Mouse (Mus musculus): ENCODE measurements at regions not wholly inside any gene's neighbourhood (a gene's known extent, or its start where the extent isn't known, plus 50 kb on each side); places are given as distances from the start of the nearest gene placed in this dataset.
A peak's percentile ranks its signal among the peaks of the same experiment; 100 is the strongest.

DNA sequence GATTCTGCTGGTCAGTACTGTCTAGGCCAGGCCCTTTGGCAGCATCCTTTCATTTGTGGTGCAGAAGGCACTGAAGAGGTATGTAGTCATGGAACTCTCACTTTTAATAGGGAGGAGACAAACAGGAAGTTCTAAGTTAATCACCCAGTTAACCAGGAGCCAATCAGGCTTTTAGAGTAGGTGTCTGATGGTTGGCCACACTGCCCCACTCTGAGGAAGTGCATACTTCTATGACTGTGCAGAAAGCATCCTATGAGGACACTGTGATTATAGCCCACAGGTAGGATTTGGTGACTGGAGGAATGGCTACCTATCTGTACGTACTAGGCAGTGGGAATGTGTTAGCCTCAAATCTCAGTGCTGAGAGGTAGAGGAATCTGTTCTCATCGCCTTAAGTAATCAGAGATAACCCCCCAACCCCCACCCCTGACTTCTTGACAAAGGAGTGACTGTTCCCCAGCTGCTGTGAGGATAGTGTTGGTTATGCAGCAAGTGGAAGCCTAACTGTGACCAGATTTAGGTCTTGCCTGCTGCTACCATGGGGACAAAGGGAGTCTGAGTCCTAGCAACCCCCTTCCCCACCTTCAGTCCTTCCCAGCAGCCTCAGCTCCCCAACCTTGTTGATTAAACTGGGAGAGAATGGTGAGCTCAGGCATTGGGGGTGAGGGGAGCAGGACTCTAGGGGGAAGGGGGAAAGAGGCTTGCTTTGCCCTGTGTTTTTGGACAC is 103.3 kb upstream of the Rapgef5 start:
- 0 out of 4 replicates have a peak, but pooled peaks have one; percentile 8 to 33 for ATAC-seq (replicated peaks in 1 of 2; ENCODE audit: insufficient read depth in 1 of 2, low FRiP score in 2 of 2, low TSS enrichment in 1 of 2, low read depth in 1 of 2, poor library complexity in 2 of 2, severe bottlenecking in 2 of 2)

DNA sequence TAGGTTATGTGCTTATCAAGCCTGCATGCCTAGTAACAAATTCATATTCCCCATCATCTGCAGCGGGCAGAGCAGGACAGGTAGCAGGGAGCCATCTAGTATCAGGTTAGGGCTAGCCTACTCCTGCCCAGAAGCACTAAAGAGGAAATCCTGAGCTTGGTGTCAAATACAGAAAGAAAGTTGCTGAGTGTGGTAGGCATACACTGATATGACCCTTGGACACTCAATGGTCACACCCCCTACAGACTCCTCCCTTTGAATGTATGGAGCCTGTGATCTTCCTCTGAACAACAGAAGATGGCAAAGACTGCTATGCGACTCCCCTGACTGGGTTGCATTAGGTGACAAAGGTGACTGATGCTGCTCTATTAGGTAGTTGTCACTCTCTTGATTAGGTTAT is 102.3 kb upstream of the Rapgef5 start:
- no peak for ATAC-seq (replicated peaks in 1 of 2; ENCODE audit: insufficient read depth in 1 of 2, low FRiP score in 2 of 2, low TSS enrichment in 1 of 2, low read depth in 1 of 2, poor library complexity in 2 of 2, severe bottlenecking in 2 of 2)

DNA sequence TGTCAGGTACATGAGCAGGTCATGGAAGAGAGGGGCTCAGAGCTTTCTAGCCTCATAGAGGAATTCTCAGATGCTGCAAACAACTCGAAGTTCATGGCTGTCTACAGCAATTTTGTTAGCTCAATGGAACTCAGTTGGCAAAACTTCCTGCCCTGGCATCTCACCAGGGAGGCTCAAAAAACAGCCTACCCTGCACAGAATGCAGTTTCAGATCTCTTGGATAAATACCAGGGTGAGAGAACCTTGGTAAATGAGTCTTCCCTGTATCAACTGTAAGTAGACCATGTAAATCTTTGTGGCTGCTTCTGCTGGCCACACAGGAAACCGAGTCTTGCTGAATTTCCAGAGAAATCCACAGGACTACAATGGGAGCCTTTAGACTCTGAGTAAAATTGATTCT is 101.1 kb upstream of the Rapgef5 start:
- no peak for ATAC-seq (replicated peaks in 1 of 2; ENCODE audit: insufficient read depth in 1 of 2, low FRiP score in 2 of 2, low TSS enrichment in 1 of 2, low read depth in 1 of 2, poor library complexity in 2 of 2, severe bottlenecking in 2 of 2)

DNA sequence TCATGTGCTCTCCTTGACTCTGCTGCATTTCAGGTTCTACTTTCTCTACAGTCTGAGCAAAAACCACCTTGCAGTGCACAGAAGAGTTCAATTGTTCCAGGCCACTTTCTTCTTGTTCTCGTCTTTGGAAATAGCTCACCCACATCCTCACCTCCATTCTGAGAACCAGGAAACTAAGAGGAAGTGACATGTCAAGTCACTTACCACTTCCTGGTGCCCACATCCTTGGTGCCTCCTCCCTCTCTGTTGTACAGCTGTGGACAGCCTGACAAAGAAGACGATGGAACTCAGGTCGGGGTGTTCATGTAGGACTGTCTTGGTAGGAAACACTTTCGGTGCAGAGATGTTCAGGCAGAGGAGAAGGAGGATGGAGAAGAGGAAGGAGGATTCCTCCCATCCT is 98.3 kb upstream of the Rapgef5 start:
- ATAC-seq (replicated peaks in 1 of 2; ENCODE audit: insufficient read depth in 1 of 2, low FRiP score in 2 of 2, low TSS enrichment in 1 of 2, low read depth in 1 of 2, poor library complexity in 2 of 2, severe bottlenecking in 2 of 2) = peak; percentile 12 to 76; a peak in 1 of 4 replicates

DNA sequence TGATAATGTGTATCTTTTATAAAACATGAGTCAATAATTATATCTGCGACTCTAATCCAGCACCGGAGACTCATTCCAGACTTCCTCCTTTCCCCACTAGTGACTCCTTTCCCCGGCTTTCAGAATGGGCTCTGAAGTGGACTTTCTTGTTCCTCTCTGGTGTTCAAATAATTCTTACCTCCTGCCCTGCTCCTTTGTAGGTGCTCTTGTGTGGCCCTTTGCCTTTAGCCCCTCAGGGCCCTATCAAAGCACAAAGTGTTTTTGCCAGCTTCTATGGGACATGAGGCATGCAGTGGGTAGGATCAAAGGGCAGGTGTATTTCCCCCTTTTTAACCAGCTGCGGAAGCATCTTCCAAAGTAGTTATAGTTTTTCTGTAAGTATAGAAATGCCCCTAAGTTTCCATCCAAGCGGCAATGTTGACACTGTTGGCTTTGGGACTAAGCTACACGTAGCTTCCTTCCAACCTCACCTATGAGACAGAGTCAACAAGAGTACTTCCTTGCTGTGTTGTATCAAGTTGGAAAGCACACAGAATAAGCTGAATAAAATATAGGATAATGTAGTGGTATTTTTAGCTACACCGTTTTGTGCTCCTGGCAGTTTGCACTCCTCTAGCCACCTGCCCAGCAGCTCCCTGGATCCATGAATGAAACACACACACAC is 93.8 kb upstream of the Rapgef5 start:
- no peak for ATAC-seq (replicated peaks in 1 of 2; ENCODE audit: insufficient read depth in 1 of 2, low FRiP score in 2 of 2, low TSS enrichment in 1 of 2, low read depth in 1 of 2, poor library complexity in 2 of 2, severe bottlenecking in 2 of 2)

DNA sequence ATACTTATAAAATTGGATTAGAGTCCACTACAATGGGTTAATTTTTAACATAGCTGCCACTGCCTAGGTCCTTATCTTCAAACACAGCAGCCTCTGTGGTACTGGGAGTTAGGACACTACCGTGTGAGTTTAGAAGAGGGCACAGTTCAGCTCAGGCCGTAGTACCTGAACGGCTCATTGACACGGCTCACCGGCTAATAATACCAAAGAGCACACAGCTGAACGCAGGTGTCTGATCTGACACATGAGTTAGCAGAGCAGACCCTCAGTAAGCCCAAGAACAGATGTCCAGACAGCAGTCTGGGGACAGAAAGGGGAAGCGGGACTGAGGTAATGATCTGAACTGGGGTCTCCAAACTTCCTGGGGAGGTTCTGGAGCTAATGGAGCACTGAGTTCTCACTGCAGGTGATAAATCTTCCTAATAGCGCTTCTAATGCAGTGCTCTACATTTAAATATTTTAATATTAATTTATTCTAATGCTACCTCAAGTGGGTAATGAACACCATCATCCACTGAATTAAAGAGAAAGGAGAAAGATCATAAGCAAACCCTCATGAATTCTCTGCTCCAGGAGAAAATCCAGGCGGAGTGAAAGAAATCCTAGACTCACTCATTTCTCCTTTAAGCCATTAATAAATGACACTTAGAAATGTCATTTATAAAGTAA is 90.8 kb upstream of the Rapgef5 start:
- no peak for ATAC-seq (replicated peaks in 1 of 2; ENCODE audit: insufficient read depth in 1 of 2, low FRiP score in 2 of 2, low TSS enrichment in 1 of 2, low read depth in 1 of 2, poor library complexity in 2 of 2, severe bottlenecking in 2 of 2)

DNA sequence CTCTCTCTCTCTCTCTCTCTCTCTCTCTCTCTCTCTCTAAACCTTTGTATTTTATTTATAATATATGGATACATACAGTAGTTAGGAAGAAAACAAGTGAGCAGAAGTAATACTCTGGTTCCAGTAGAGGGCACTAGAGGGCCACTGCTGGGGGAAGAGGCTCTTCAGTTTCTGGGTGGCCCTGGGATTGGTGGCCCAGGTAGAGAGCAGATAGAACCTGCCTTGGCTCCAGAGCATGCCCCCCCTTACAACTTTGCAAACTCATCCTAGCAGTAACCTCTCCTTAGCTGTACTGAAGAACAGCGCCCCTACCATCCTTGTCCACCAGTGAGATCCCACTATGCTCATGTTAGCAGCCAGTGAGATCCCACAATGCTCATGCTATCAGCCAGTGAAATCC is 88.8 kb upstream of the Rapgef5 start:
- ATAC-seq (replicated peaks in 1 of 2; ENCODE audit: insufficient read depth in 1 of 2, low FRiP score in 2 of 2, low TSS enrichment in 1 of 2, low read depth in 1 of 2, poor library complexity in 2 of 2, severe bottlenecking in 2 of 2) = peak; percentile 71 to 74

DNA sequence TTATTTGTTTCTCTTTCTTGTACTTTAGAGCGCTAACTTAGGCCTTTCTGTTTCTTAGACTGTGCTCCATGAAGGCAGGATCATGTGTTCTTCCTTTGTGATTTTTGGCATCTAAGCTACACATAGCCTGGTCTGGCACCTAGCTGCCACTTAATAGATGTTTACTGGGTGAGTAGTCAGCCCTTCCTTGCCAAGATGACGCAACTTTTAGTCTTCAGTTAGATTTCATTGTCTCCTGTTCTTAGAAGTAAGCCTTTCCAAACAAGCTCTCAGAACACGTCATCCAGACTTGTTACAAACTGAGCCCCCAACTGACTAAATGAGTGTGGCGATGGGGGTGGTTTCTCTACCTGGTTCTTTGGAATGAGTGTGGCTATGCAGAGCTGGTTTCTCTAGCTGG is 85.4 kb upstream of the Rapgef5 start:
- ATAC-seq (replicated peaks in 1 of 2; ENCODE audit: insufficient read depth in 1 of 2, low FRiP score in 2 of 2, low TSS enrichment in 1 of 2, low read depth in 1 of 2, poor library complexity in 2 of 2, severe bottlenecking in 2 of 2) = no peak

DNA sequence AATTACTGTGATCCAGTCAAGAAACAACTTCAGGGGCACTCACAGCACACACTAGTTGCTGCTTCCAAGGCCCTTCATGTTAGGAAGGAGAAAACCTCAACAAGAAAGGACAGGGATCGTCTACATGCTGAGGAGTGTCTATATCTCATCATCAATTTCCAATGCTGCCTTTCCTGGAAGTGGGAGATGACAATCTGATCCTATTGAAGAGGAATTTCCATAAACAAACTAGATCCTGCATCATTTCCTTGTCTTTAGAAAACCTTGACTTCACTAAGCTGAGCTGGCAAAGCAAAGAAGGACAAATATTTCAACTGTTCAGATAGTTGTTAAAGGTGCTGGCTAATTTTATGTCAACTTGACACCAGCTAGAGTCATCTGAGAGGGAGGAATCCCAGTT is 83.5 kb upstream of the Rapgef5 start:
- no peak for ATAC-seq (replicated peaks in 1 of 2; ENCODE audit: insufficient read depth in 1 of 2, low FRiP score in 2 of 2, low TSS enrichment in 1 of 2, low read depth in 1 of 2, poor library complexity in 2 of 2, severe bottlenecking in 2 of 2)

DNA sequence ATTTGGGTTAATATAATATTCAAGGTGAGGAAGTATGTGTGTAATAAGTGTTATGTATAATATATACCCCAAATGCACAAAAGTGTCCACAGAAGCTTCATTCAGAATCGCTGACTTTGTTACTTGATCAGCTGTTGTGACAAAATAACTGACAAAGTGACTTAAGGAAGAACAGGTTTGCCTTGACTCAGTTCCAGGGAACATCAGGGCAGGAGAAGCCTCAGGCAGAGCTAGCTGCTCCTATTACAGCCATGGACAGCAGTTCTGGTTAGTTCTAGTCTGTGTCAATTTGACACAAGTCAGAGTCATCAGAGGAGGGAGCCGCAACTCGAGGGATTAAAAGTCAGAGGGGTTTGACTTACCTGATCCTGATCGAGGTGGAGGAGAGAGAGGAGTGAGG is 79.3 kb upstream of the Rapgef5 start:
- no peak for ATAC-seq (replicated peaks in 1 of 2; ENCODE audit: insufficient read depth in 1 of 2, low FRiP score in 2 of 2, low TSS enrichment in 1 of 2, low read depth in 1 of 2, poor library complexity in 2 of 2, severe bottlenecking in 2 of 2)

DNA sequence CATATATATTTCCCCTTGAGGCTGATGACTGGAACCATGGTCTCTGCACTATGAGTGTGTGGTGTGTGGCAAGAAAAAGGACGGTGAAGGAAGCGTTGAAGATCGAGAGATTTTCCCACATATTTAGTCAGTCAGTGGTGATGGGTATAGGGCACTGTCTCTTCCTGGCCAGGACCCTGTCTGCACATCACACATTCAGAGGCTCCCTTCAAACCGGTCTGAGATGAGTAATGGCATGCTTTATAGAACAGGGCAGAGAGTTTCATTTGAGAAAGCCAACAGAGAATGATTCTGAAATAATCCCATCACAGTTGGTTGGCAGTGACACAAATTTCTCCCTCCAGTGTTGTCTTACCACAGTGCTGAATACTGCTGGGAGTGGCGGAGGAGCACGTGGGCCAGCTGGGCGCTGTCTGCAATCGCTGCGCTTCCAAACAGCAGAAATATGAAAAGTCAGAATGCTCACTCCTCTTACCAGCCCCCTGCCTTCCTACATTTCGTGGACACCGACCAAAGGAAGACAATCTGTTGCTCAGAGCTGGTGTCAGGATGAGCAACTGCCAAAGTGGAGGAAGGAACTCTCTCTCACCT is 77.2 kb upstream of the Rapgef5 start:
- ATAC-seq (replicated peaks in 1 of 2; ENCODE audit: insufficient read depth in 1 of 2, low FRiP score in 2 of 2, low TSS enrichment in 1 of 2, low read depth in 1 of 2, poor library complexity in 2 of 2, severe bottlenecking in 2 of 2) = no peak

DNA sequence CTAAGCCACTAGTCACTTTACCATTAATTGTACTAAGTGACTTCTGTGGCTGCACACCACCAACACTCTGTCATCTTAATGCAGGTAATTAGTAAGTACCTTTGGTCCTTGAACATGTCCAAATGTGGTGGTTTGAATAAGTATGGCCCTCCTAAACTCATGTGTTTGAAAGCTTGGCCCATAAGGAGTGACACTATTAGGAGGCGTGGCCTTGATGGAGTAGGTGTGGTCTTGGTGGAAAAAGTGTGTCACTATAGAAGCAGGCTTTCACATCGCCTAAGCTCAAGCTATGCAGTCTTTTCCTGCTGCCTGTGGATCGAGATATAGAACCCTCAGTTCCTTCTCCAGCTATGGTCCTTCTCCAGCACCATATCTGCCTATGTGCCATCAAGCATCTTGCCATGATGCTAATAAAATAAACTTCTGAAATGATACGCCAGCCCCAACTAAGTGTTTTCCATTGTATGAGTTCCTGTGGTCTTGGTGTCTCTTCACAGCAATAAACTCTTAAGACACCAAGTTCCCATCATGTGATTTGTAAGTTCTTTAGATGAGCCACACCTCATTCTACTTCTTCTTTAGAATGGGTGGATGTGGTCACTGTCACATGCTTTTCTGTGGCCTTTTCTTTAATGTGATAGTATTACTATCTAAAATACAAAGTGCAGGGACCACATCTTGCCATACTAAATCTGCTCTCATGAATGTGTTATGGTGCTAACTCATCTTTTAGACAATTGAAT is 71.9 kb upstream of the Rapgef5 start:
- no peak for ATAC-seq (replicated peaks in 1 of 2; ENCODE audit: insufficient read depth in 1 of 2, low FRiP score in 2 of 2, low TSS enrichment in 1 of 2, low read depth in 1 of 2, poor library complexity in 2 of 2, severe bottlenecking in 2 of 2)

DNA sequence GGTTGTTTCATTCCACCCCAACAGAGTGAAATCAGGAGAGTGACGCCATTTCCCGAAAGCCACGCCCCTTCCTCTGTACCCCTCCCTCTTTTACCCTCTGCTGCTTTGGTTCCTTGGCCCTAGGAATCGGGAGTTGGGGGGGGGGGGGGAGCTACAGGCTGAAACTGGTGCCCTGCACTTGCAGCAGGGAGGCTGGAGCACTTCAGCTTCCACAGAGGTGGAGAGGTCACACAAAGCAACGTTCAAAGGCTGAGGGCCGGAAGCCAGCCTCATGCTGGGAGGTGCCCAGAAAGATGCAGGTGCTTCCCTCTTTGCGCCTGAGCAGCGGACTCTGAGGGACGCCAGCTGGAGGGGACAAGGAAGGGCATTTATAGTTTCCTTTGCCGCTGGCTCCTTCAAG is 69.1 kb upstream of the Rapgef5 start:
- ATAC-seq (replicated peaks in 1 of 2; ENCODE audit: insufficient read depth in 1 of 2, low FRiP score in 2 of 2, low TSS enrichment in 1 of 2, low read depth in 1 of 2, poor library complexity in 2 of 2, severe bottlenecking in 2 of 2) = peak; percentile 94 to 96

DNA sequence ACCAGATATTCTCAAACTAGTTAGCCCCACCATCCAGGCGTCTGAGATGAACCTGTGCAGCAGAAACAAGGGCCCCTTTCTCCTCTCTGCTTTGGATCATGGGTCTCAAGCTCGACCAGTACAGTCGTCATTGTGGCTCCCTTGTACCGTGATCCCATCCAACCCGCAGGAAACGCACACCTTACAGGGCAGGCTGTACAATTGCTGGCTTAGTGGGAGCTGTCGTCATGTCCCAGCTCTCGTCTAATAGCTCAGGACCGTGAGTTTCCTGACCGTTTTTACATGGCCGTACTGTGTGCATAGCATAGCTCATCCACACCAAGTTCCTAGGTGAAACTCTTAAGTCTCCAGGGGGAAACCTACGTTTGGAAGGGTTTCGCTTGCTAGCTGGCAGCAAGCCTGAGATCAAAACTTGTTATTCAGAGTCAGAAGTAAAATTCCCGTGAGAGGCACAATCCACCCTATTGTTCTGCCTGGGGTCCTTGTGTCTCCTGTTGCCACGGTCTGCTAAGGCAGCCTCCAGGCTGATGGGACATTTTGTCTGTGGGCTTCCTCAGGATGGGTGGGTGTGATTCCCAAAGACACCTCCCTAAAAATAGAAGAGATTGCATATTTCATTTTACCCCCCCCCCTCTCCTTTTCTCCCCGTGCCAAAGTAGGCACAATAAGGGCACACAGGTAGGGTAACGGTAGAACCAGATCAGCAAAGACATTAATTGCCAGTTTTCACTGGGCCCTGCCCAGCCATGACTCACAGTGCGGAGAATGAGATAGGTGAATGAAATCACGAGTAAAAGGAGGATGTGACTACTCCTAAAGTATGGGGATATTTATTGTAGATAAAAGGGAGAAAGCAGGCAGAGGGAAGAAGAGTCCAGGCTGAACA is 68.2 kb upstream of the Rapgef5 start:
- no peak for ATAC-seq (replicated peaks in 1 of 2; ENCODE audit: insufficient read depth in 1 of 2, low FRiP score in 2 of 2, low TSS enrichment in 1 of 2, low read depth in 1 of 2, poor library complexity in 2 of 2, severe bottlenecking in 2 of 2)

DNA sequence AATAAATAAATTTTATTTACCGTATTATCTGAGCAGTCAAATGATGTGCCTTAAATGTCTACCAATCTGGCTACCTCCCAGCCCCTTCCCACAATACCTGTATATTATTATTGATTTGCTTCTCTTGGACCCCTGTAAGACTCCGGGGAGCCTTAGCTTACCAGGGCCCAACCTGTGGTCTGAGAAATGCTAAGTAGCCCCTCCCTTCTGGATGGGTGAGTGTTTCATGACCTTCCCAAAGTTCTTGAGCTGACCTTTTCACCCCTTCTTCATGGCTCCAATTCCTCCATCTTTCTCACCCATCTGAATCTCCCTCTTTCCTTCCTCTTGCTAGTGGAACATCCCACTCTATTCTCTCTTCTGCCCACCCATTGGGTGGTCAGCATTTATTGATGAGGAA is 67.2 kb upstream of the Rapgef5 start:
- no peak for ATAC-seq (replicated peaks in 1 of 2; ENCODE audit: insufficient read depth in 1 of 2, low FRiP score in 2 of 2, low TSS enrichment in 1 of 2, low read depth in 1 of 2, poor library complexity in 2 of 2, severe bottlenecking in 2 of 2)

DNA sequence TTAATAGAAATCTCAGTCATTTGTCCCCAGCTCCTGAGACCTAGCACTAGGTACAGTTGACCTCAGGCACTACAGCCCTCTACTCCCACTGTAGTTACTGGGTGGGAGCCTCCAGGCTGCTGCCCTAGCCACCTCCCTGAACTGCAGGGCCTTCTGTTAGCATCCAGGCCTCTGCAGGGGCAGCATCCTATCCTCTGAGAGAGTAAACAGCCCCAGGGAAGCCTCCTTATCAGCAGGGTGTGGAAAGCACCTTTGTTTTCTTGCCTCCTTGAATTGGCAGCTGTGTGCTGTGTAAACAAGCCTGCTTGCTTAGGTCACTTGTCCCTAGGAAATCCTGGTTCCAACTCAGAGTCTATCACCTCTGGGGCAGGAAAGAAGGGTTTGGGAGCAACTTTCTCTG is 66.2 kb upstream of the Rapgef5 start:
- ATAC-seq (replicated peaks in 1 of 2; ENCODE audit: insufficient read depth in 1 of 2, low FRiP score in 2 of 2, low TSS enrichment in 1 of 2, low read depth in 1 of 2, poor library complexity in 2 of 2, severe bottlenecking in 2 of 2) = no peak

DNA sequence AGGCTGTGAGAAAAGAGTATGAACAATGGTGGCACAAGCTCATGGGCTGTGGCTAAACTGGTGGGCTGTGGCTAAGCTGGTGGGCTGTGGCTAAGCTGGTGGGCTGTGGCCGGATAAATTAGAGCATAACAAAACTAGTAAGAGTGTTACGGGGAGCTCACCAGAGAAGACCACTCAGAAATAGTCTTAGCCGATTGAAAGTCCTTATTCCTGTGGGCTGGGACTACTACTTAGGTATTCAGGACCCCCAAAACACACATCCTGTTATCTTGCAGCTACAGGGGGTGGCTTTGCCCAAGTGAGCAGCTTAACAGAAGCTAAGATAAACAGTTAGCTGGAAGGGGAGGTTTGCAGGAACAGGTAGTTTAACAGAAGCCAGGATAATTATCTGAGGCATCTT is 65.4 kb upstream of the Rapgef5 start:
- ATAC-seq (replicated peaks in 1 of 2; ENCODE audit: insufficient read depth in 1 of 2, low FRiP score in 2 of 2, low TSS enrichment in 1 of 2, low read depth in 1 of 2, poor library complexity in 2 of 2, severe bottlenecking in 2 of 2) = no peak
